Mouse (Mus musculus) heart, embryonic 13.5 days (tissue): ENCODE results near the gene Rrnad1. TPM values are rescaled to one million over a fixed set of nuclear protein-coding genes. Genes with fewer than 3 reads are reported as not detected.

Experiments used
- ATAC-seq: fragments of 200-750 bp; cut with Nextera tagmentation; 2 replicates; pipeline ENCODE4 v1.8.0; 2017; ENCODE audit warnings: moderate TSS enrichment; ENCODE audit not compliant: insufficient number of reproducible peaks, low FRiP score, low TSS enrichment; ENCODE audit errors: extremely low read depth
- H3K27ac ChIP-seq: fragments of 300-500 bp; sonication (generic); replicated peaks from 2 replicates; pipeline ENCODE4 v1.5.1; 2015; ENCODE audit warnings: moderate library complexity, mild to moderate bottlenecking, inconsistent platforms
- H3K27me3 ChIP-seq: fragments of 300-500 bp; sonication (generic); replicated peaks from 2 replicates; pipeline ENCODE4 v1.6.1; 2015; ENCODE audit warnings: mild to moderate bottlenecking, inconsistent platforms
- H3K36me3 ChIP-seq: fragments of 300-500 bp; sonication (generic); 2 replicates; pipeline ENCODE4 v1.6.1; 2015; ENCODE audit warnings: mild to moderate bottlenecking, inconsistent platforms
- H3K4me1 ChIP-seq: fragments of 300-500 bp; sonication (generic); 2 replicates; pipeline ENCODE4 v1.6.1; 2015; ENCODE audit warnings: inconsistent platforms
- H3K4me2 ChIP-seq: fragments of 300-500 bp; sonication (generic); 2 replicates; pipeline ENCODE4 v1.6.1; 2015; ENCODE audit warnings: inconsistent platforms, mild to moderate bottlenecking, moderate library complexity
- H3K4me3 ChIP-seq: fragments of 300-500 bp; sonication (generic); 2 replicates; pipeline ENCODE4 v1.5.1; 2015; ENCODE audit warnings: moderate library complexity, mild to moderate bottlenecking, inconsistent platforms
- H3K9ac ChIP-seq: fragments of 300-500 bp; sonication (generic); 2 replicates; pipeline ENCODE4 v1.6.1; 2015; ENCODE audit warnings: inconsistent platforms, mild to moderate bottlenecking, moderate library complexity
- H3K9me3 ChIP-seq: fragments of 300-500 bp; sonication (generic); 2 replicates; pipeline ENCODE4 v1.6.1; 2016; ENCODE audit warnings: inconsistent platforms
- WGBS: fragments of 180-500 bp; shearing (Covaris S2); methylation state at CpG from one replicate; pipeline ENCODE4 v1.1.7; 2015; ENCODE audit warnings: mixed read lengths; 5-methylcytosine and 5-hydroxymethylcytosine counted together
- polyA plus RNA-seq: library from polyadenylated mRNA; unstranded; fragments of >200 nt; fragmentation: Nextera tagmentation; extraction: Ambion mirVana; gene quantifications from 2 replicates; pipeline ENCODE4 v1.2.1, GENCODE M21; 2015

The Rrnad1 gene
- polyA plus RNA-seq, 1 experiment from 2014 or later = 16.0 TPM

- Histone ChIP-seq H3K4me1 (peaks cover 71% of the 10 kb centered on the region), H3K27ac (no peak overlapping the region), H3K36me3 (no peaks in the 10 kb centered on the region), H3K4me3 (peak overlapping the region; percentile 39), H3K9ac (peak overlapping the region; percentile 48; the same call in 1 of the 2 replicates), H3K9me3 (no peaks in the 10 kb centered on the region), H3K27me3 (peaks cover 89% of the 10 kb centered on the region), H3K4me2 (peak overlapping the region; percentile 70)
- no peak for ATAC-seq
- WGBS = 14% methylated on average over 16 of the region's 16 CpGs
Measured at GRCm38 (mm10) chr3:87949266-87949954, 18.9 kb upstream of the Rrnad1 start.

- Histone ChIP-seq H3K36me3 (no peaks in the 10 kb centered on the region), H3K27ac (no peak within 1 kb of the TSS), H3K4me2 (peak within 1 kb of the TSS; percentile 70), H3K4me3 (peak within 1 kb of the TSS; percentile 39), H3K4me1 (peaks cover 79% of the 10 kb centered on the region), H3K9ac (peak within 1 kb of the TSS; percentile 71), H3K27me3 (peaks cover 87% of the 10 kb centered on the region), H3K9me3 (no peaks in the 10 kb centered on the region)
- ATAC-seq = no peak
- WGBS = 2% methylated on average over 35 of the region's 35 CpGs
Measured at GRCm38 (mm10) chr3:87948378-87949265, 18.1 kb upstream of the Rrnad1 start, which contains the start of gene Crabp2. Gene Crabp2, plus strand, starts transcription at chr3:87948666.

DNA sequence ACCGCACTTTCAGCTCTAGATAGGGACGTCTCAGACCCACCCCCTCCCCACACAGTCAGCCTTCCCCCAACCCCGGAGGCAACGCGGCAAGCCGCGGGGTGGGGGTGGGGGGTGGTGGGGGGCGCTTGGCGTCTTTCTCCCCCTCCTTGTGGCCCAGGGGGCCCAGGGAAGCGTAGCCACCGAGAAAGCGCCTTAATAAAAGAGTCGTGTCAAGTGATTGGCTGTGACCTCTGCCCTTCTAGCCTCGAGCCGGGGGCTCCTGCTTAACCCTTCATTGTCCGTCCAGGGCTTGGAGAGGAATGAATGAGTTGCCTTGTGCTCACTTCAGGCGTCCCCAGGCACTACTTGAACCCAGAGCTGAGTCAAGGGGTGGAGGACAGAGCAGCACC lies 17.3 kb upstream of the Rrnad1 start:
- Histone ChIP-seq H3K4me2 (peak overlapping the region; percentile 70), H3K4me1 (peaks cover 77% of the 10 kb centered on the region), H3K36me3 (peaks cover 3% of the 10 kb centered on the region; the same call in 1 of the 2 replicates), H3K9me3 (no peaks in the 10 kb centered on the region), H3K4me3 (peak overlapping the region; percentile 39), H3K27ac (no peak overlapping the region), H3K27me3 (peaks cover 79% of the 10 kb centered on the region), H3K9ac (peak overlapping the region; percentile 71)
- under 1% methylated on average over 17 of the region's 17 CpGs for WGBS
- ATAC-seq = no peak

DNA sequence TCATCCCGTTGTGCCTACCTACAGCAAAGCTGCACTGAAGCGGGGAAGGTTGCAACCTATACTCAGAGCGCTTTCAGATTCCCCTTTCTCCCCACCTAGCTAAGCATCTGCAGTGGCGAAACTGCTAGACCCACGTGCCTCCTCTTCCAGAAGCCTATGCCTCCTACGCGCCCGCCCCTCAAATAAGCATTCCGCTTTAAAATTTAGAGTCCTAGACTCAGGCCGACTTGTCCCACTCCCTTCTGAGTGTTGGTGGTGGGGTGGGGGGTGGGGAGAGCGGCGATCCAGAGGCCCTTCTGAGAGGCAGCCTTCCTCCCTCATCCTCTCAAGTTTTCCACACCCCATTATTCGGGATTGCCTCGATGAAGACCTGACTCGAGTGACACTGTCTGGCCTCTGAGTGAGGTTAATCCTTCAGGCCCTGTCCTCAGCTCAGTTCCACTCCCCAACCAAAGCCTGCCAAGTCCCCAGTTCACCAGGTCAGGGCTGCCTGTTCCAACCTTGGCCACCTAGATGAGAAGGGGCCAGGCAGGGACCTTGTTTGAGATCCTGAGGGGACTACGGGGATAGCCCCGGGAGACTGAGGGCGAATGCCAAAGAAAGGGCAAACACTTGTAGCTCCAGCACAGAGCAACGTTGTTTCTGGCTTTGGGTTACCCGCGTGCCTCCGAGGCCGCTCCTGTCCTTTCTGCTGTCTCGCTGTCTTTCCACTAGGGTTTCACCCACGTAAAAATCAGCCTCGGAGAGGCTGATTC lies 16.7 kb upstream of the Rrnad1 start:
- Histone ChIP-seq H3K27me3 (peaks cover 74% of the 10 kb centered on the region), H3K36me3 (peaks cover 8% of the 10 kb centered on the region), H3K4me3 (peak overlapping the region; percentile 39), H3K9me3 (no peaks in the 10 kb centered on the region), H3K4me2 (peak overlapping the region; percentile 70), H3K27ac (no peak overlapping the region), H3K4me1 (peaks cover 71% of the 10 kb centered on the region), H3K9ac (peak overlapping the region; percentile 71)
- ATAC-seq = no peak
- WGBS = 4% methylated on average over 26 of the region's 26 CpGs

GRCm38 (mm10) chr3:87946541-87946860 lies 16.0 kb upstream of the Rrnad1 start:
- peaks cover 15% of the 10 kb centered on the region for H3K36me3 ChIP-seq
- H3K4me2 ChIP-seq = no peak overlapping the region; the same call in 1 of the 2 replicates
- H3K27ac ChIP-seq = no peak overlapping the region
- H3K27me3 ChIP-seq = peaks cover 67% of the 10 kb centered on the region
- no peaks in the 10 kb centered on the region for H3K9me3 ChIP-seq
- no peak for ATAC-seq
- peaks cover 64% of the 10 kb centered on the region for H3K4me1 ChIP-seq
- WGBS = 42% methylated on average over 1 of the region's 1 CpGs
- H3K9ac ChIP-seq = 0 out of 2 replicates have a peak overlapping the region, but pooled peaks have one; percentile 3
- H3K4me3 ChIP-seq = no peak overlapping the region

DNA sequence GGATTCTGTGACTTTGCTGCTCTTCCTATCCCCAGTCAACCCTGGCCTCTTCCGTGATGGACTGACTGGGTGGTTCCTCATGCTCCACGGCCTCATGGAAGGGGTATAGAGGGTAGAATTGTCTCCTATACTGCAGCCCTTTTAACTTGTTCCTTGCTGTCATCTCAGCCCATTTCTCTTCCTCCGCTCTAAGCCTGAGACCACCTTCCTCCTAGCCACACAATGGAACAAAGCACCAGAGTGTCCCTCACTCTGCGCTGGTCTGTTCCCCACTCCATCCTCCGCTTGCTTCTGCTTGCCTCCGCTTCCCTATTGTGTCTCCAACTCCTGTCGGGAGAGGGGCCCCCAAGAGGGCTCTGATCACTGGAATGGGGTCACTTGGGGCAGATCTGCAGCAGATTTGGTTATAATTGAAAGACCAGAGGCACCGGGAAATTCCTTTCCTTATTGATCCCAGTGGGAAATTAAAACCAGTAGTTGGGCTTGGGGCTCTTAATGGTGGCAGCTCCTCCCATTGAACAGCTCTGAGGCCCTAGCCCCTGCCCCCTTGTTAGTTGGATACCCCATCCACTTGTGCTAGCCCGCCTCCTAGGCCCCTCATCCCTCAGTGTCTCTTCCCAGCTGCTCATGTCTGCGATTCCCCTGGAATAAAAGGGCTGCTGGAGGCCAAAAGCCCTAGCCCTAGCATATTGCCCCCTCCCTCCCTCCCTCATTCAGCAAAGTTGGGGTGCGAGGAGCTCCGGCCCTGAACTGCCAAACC lies 15.4 kb upstream of the Rrnad1 start:
- H3K27ac ChIP-seq = no peak overlapping the region
- no peak for ATAC-seq
- peaks cover 62% of the 10 kb centered on the region for H3K27me3 ChIP-seq
- no peak overlapping the region for H3K4me3 ChIP-seq
- no peak overlapping the region for H3K4me2 ChIP-seq
- 0 out of 2 replicates have a peak overlapping the region, but pooled peaks have one; percentile 3 for H3K9ac ChIP-seq
- peaks cover 21% of the 10 kb centered on the region for H3K36me3 ChIP-seq
- H3K9me3 ChIP-seq = no peaks in the 10 kb centered on the region
- WGBS = 34% methylated on average over 12 of the region's 12 CpGs
- peaks cover 64% of the 10 kb centered on the region for H3K4me1 ChIP-seq

DNA sequence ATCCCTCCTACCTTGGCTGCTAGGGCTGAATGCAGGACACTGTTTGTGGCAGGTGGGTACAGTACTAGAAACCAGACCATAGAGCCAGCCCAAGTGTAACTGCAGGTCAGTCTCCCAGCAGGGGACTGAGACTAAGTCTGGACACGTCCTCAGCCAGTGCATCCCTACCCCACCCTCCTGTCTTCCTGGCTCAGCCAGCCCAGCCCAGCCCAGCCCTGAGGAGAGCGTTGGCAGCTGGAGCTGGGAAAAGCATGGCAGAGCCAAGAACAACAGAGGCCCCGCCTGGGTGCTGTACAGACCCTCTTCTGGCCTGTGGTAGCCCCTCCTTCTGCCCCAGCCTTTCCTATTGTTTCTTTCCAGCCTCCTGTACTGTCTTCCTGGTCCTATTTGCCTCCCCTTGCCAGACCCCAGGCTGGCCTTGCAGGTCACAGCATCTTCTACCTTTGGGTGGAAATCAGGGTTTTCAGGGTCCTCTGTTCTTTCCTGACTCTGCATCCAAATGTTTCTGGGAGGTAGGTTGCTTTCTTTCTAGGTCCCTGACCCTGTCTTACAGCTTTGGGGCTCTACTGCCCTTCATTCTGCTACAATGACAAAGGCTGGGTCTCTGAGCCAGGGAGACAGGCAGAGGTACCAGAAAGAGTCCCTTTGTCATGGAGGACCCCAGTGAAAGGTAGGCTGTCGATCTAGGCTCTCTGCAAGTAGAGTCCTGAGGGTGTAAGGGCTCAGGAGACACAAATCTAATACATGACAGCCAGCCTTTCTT lies 14.5 kb upstream of the Rrnad1 start:
- H3K27ac ChIP-seq = peak overlapping the region; percentile 60

GRCm38 (mm10) chr3:87943586-87943985 lies 13.1 kb upstream of the Rrnad1 start:
- H3K27ac ChIP-seq = no peak overlapping the region
- no peaks in the 10 kb centered on the region for H3K9me3 ChIP-seq
- H3K27me3 ChIP-seq = peaks cover 38% of the 10 kb centered on the region
- H3K4me3 ChIP-seq = no peak overlapping the region
- ATAC-seq = no peak
- peaks cover 49% of the 10 kb centered on the region for H3K4me1 ChIP-seq
- H3K36me3 ChIP-seq = peaks cover 44% of the 10 kb centered on the region
- H3K4me2 ChIP-seq = no peak overlapping the region
- 75% methylated on average over 7 of the region's 7 CpGs for WGBS
- H3K9ac ChIP-seq = no peak overlapping the region

More for the DNA sequence above, 14.5 kb upstream of the Rrnad1 start:
- no peaks in the 10 kb centered on the region for H3K9me3 ChIP-seq
- H3K9ac ChIP-seq = peak overlapping the region; percentile 44; the same call in 1 of the 2 replicates
- WGBS = 18% methylated on average over 4 of the region's 4 CpGs
- H3K4me2 ChIP-seq = no peak overlapping the region
- ATAC-seq = peak; percentile 44; the same call in 1 of the 2 replicates
- peaks cover 30% of the 10 kb centered on the region for H3K36me3 ChIP-seq
- peaks cover 60% of the 10 kb centered on the region for H3K4me1 ChIP-seq
- H3K27me3 ChIP-seq = peaks cover 52% of the 10 kb centered on the region
- H3K4me3 ChIP-seq = no peak overlapping the region

- no peak overlapping the region for H3K4me2 ChIP-seq
- H3K9me3 ChIP-seq = no peaks in the 10 kb centered on the region
- H3K27me3 ChIP-seq = peaks cover 27% of the 10 kb centered on the region
- no peak overlapping the region for H3K27ac ChIP-seq
- peaks cover 56% of the 10 kb centered on the region for H3K36me3 ChIP-seq
- no peak for ATAC-seq
- H3K4me3 ChIP-seq = no peak overlapping the region
- WGBS = 91% methylated on average over 2 of the region's 2 CpGs
- H3K9ac ChIP-seq = no peak overlapping the region
- peaks cover 38% of the 10 kb centered on the region for H3K4me1 ChIP-seq
Measured at GRCm38 (mm10) chr3:87942471-87942870, 12.0 kb upstream of the Rrnad1 start.

DNA sequence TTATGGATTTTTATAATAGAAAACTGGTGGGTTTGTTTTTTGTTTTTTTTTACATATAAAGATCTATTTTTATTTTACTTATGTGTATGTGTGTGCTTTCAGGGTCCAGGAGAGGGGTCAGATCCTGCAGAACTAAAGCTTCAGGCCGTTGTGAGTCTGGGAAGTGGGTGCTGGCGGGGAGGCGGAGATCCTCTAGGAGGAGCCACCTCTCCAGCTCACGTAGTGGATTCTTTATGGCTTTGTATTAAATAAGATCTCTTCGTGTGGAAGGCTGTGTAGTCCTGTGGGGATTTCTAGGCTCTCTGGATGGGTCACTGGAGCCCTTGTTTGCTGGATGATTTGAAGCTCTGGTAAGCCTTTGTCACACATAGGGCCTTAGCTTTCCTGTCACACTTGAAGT lies 10.1 kb upstream of the Rrnad1 start:
- Histone ChIP-seq H3K27me3 (peaks cover 8% of the 10 kb centered on the region), H3K9ac (no peak overlapping the region), H3K36me3 (peaks cover 72% of the 10 kb centered on the region), H3K4me3 (no peak overlapping the region), H3K27ac (no peak overlapping the region), H3K4me2 (no peak overlapping the region), H3K4me1 (peaks cover 26% of the 10 kb centered on the region), H3K9me3 (no peaks in the 10 kb centered on the region)
- WGBS = 68% methylated on average over 5 of the region's 5 CpGs
- no peak for ATAC-seq
